20 mouse cellular contexts compared by ENCODE assay signal in genomic region chr9:65987021-65987420, GRCm38 (mm10).
"Had no signal": no experiment of that assay in that cellular context is flagged by ENCODE, and none has a peak within 500 bp of the region (broad histone marks: within the 10 kb centered on the region; RNA-seq: fewer than 3 reads in every experiment).

No protein-coding gene starts in this region.

- H3K27me3 ChIP-seq: intestine, embryonic 15.5 days; limb, embryonic 12.5 days; limb, embryonic 15.5 days; midbrain, embryonic 13.5 days; neural tube, embryonic 13.5 days; stomach, embryonic 15.5 days had no signal

- H3K9ac ChIP-seq: intestine, embryonic 15.5 days; limb, embryonic 12.5 days; limb, embryonic 15.5 days; liver, embryonic 14.5 days; liver, postnatal 0 days; lung, embryonic 14.5 days; midbrain, embryonic 13.5 days; neural tube, embryonic 13.5 days; stomach, embryonic 15.5 days had no signal

- H3K4me2 ChIP-seq: intestine, embryonic 15.5 days; limb, embryonic 12.5 days; limb, embryonic 15.5 days; liver, embryonic 11.5 days; lung, embryonic 14.5 days; midbrain, embryonic 13.5 days; neural tube, embryonic 13.5 days; stomach, embryonic 15.5 days had no signal

- H3K36me3 ChIP-seq: intestine, embryonic 15.5 days; limb, embryonic 12.5 days; limb, embryonic 15.5 days; midbrain, embryonic 13.5 days; neural tube, embryonic 13.5 days; stomach, embryonic 15.5 days had no signal

- H3K4me1 ChIP-seq: intestine, embryonic 15.5 days; limb, embryonic 12.5 days; limb, embryonic 15.5 days; midbrain, embryonic 13.5 days; neural tube, embryonic 13.5 days; stomach, embryonic 15.5 days had no signal

- H3K4me3 ChIP-seq: intestine, embryonic 15.5 days; limb, embryonic 12.5 days; limb, embryonic 15.5 days; midbrain, embryonic 13.5 days; myocyte; neural tube, embryonic 13.5 days; stomach, embryonic 15.5 days had no signal

- ATAC-seq: intestine, embryonic 15.5 days; liver, postnatal 0 days; lung, postnatal 0 days; midbrain, embryonic 13.5 days; midbrain, embryonic 16.5 days had no signal

- H3K27ac ChIP-seq: intestine, embryonic 15.5 days; kidney, postnatal 0 days; limb, embryonic 12.5 days; limb, embryonic 15.5 days; liver, embryonic 14.5 days; macrophage; midbrain, embryonic 13.5 days; neural tube, embryonic 13.5 days; stomach, embryonic 15.5 days had no signal

- H3K9me3 ChIP-seq: intestine, embryonic 15.5 days; limb, embryonic 12.5 days; limb, embryonic 15.5 days; midbrain, embryonic 13.5 days; neural tube, embryonic 13.5 days; stomach, embryonic 15.5 days had no signal

- DNase-seq: left cerebral cortex, postnatal 4 days; liver, postnatal 0 days; lung, embryonic 14.5 days; retina, postnatal 1 day; right cerebral cortex, postnatal 25 days; spleen, adult 18-20 months; thymus, postnatal 25 days had no signal
